Mouse (Mus musculus) lung, embryonic 16.5 days (tissue): Measurements from ENCODE around the gene Slc44a5. TPM values are rescaled to one million over a fixed set of nuclear protein-coding genes. Genes with fewer than 3 reads are reported as not detected.

Experiments used
- ATAC-seq: fragments of 200-750 bp; cut with Nextera tagmentation; 2 replicates; pipeline ENCODE4 v1.8.0; 2017; ENCODE audit warnings: low read depth, mild to moderate bottlenecking, moderate library complexity
- H3K27ac ChIP-seq: fragments of 300-500 bp; sonication (generic); 2 replicates; pipeline ENCODE4 v1.5.1; 2014; ENCODE audit warnings: mild to moderate bottlenecking, control low read depth, low read length
- H3K27me3 ChIP-seq: fragments of 300-500 bp; sonication (generic); 2 replicates; pipeline ENCODE4 v1.6.1; 2014; ENCODE audit warnings: low read depth, low read length, mixed read lengths; ENCODE audit not compliant: control insufficient read depth, insufficient read depth
- H3K36me3 ChIP-seq: fragments of 300-500 bp; sonication (generic); 2 replicates; pipeline ENCODE4 v1.6.1; 2014; ENCODE audit warnings: low read length; ENCODE audit not compliant: control insufficient read depth, insufficient read depth
- H3K4me1 ChIP-seq: fragments of 300-500 bp; sonication (generic); replicated peaks from 2 replicates; pipeline ENCODE4 v1.6.1; 2014; ENCODE audit warnings: low read length, mixed read lengths; ENCODE audit not compliant: control insufficient read depth, insufficient read depth
- H3K4me2 ChIP-seq: fragments of 300-500 bp; sonication (generic); 2 replicates; pipeline ENCODE4 v1.6.1; 2014; ENCODE audit warnings: low read depth, low read length, control low read depth
- H3K4me3 ChIP-seq: fragments of 300-500 bp; sonication (generic); 2 replicates; pipeline ENCODE4 v1.5.1; 2014; ENCODE audit warnings: mild to moderate bottlenecking, low read length, control low read depth
- H3K9ac ChIP-seq: fragments of 300-500 bp; sonication (generic); 2 replicates; pipeline ENCODE4 v1.6.1; 2014; ENCODE audit warnings: low read length, control low read depth
- H3K9me3 ChIP-seq: fragments of 300-500 bp; sonication (generic); 2 replicates; pipeline ENCODE4 v1.6.1; 2016; ENCODE audit warnings: low read length; ENCODE audit not compliant: control insufficient read depth
- WGBS: fragments of 180-500 bp; shearing (Covaris S2); extraction: QIAGEN DNeasy Blood & Tissue Kit; methylation state at CpG from one replicate; pipeline ENCODE4 v1.1.7; 2014; 5-methylcytosine and 5-hydroxymethylcytosine counted together
- polyA plus RNA-seq: library from polyadenylated mRNA; unstranded; fragments of >200 nt; fragmentation: Nextera tagmentation; extraction: Ambion mirVana; gene quantifications from 2 replicates; pipeline ENCODE4 v1.2.1, GENCODE M21; 2015

The Slc44a5 gene
- polyA plus RNA-seq, 1 experiment from 2014 or later: 0.39 TPM

GRCm38 (mm10) chr3:154081687-154082086, 108.5 kb downstream of the Slc44a5 start:
- H3K9me3 ChIP-seq: no peaks in the 10 kb centered on the region
- no peak overlapping the region for H3K27ac ChIP-seq
- no peak overlapping the region for H3K4me2 ChIP-seq
- no peaks in the 10 kb centered on the region for H3K27me3 ChIP-seq
- H3K9ac ChIP-seq: no peak overlapping the region
- no peaks in the 10 kb centered on the region for H3K36me3 ChIP-seq
- ATAC-seq: peak; percentile 41; the same call in 1 of the 2 replicates
- no peaks in the 10 kb centered on the region for H3K4me1 ChIP-seq
- no peak overlapping the region for H3K4me3 ChIP-seq
- 61% methylated on average over 12 of the region's 12 CpGs for WGBS

- no peak for ATAC-seq
- Histone ChIP-seq H3K9me3 (no peaks in the 10 kb centered on the region), H3K4me1 (no peaks in the 10 kb centered on the region), H3K27ac (no peak overlapping the region), H3K4me3 (no peak overlapping the region), H3K4me2 (no peak overlapping the region), H3K9ac (no peak overlapping the region), H3K36me3 (no peaks in the 10 kb centered on the region), H3K27me3 (no peaks in the 10 kb centered on the region)
- WGBS: 52% methylated on average over 9 of the region's 9 CpGs
Measured at GRCm38 (mm10) chr3:154082241-154082640, 109.0 kb downstream of the Slc44a5 start.

- ATAC-seq: no peak
- WGBS: 69% methylated on average over 7 of the region's 7 CpGs
- H3K9ac ChIP-seq: no peak overlapping the region
- no peak overlapping the region for H3K4me2 ChIP-seq
- no peaks in the 10 kb centered on the region for H3K4me1 ChIP-seq
- no peaks in the 10 kb centered on the region for H3K36me3 ChIP-seq
- no peak overlapping the region for H3K4me3 ChIP-seq
- H3K27me3 ChIP-seq: no peaks in the 10 kb centered on the region
- H3K9me3 ChIP-seq: no peaks in the 10 kb centered on the region
- H3K27ac ChIP-seq: no peak overlapping the region
Measured at GRCm38 (mm10) chr3:154082961-154083360, 109.7 kb downstream of the Slc44a5 start.

- WGBS: 61% methylated on average over 5 of the region's 5 CpGs
- Histone ChIP-seq H3K36me3 (no peaks in the 10 kb centered on the region), H3K4me1 (0 out of 2 replicates have a peak, but pooled peaks cover 7% of the 10 kb centered on the region), H3K4me3 (no peak overlapping the region), H3K27me3 (no peaks in the 10 kb centered on the region), H3K4me2 (no peak overlapping the region), H3K9me3 (no peaks in the 10 kb centered on the region), H3K27ac (no peak overlapping the region), H3K9ac (no peak overlapping the region)
- no peak for ATAC-seq
Measured at GRCm38 (mm10) chr3:154089996-154090395, 116.8 kb downstream of the Slc44a5 start.

- H3K27ac ChIP-seq: peak overlapping the region; percentile 24; the same call in 1 of the 2 replicates
- 46% methylated on average over 15 of the region's 15 CpGs for WGBS
Measured at GRCm38 (mm10) chr3:154091468-154092338, 118.5 kb downstream of the Slc44a5 start.

GRCm38 (mm10) chr3:154092466-154092865, 119.2 kb downstream of the Slc44a5 start:
- Histone ChIP-seq H3K9ac (no peak overlapping the region), H3K4me1 (0 out of 2 replicates have a peak, but pooled peaks cover 7% of the 10 kb centered on the region), H3K4me3 (peak overlapping the region; percentile 18; the same call in 1 of the 2 replicates), H3K36me3 (no peaks in the 10 kb centered on the region), H3K9me3 (no peaks in the 10 kb centered on the region), H3K4me2 (peak overlapping the region; percentile 47), H3K27ac (no peak overlapping the region), H3K27me3 (no peaks in the 10 kb centered on the region)
- WGBS: 24% methylated on average over 7 of the region's 7 CpGs
- ATAC-seq: peak; percentile 94

More at GRCm38 (mm10) chr3:154091468-154092338, 118.5 kb downstream of the Slc44a5 start:
- H3K9me3 ChIP-seq: no peaks in the 10 kb centered on the region
- no peaks in the 10 kb centered on the region for H3K36me3 ChIP-seq
- H3K4me2 ChIP-seq: peak overlapping the region; percentile 47
- H3K27me3 ChIP-seq: no peaks in the 10 kb centered on the region
- no peak overlapping the region for H3K4me3 ChIP-seq
- ATAC-seq: peak; percentile 63
- H3K4me1 ChIP-seq: 0 out of 2 replicates have a peak, but pooled peaks cover 7% of the 10 kb centered on the region
- no peak overlapping the region for H3K9ac ChIP-seq

GRCm38 (mm10) chr3:154093745-154094322, 120.6 kb downstream of the Slc44a5 start:
- no peaks in the 10 kb centered on the region for H3K9me3 ChIP-seq
- no peak for ATAC-seq
- H3K9ac ChIP-seq: no peak overlapping the region
- WGBS: 57% methylated on average over 8 of the region's 8 CpGs
- no peaks in the 10 kb centered on the region for H3K36me3 ChIP-seq
- no peak overlapping the region for H3K4me2 ChIP-seq
- H3K4me1 ChIP-seq: 0 out of 2 replicates have a peak, but pooled peaks cover 7% of the 10 kb centered on the region
- H3K27me3 ChIP-seq: no peaks in the 10 kb centered on the region
- H3K27ac ChIP-seq: no peak overlapping the region
- H3K4me3 ChIP-seq: no peak overlapping the region

- 73% methylated on average over 9 of the region's 9 CpGs for WGBS
- Histone ChIP-seq H3K4me1 (no peaks in the 10 kb centered on the region), H3K4me2 (no peak overlapping the region), H3K9ac (no peak overlapping the region), H3K9me3 (no peaks in the 10 kb centered on the region), H3K36me3 (no peaks in the 10 kb centered on the region), H3K27me3 (no peaks in the 10 kb centered on the region), H3K27ac (no peak overlapping the region), H3K4me3 (no peak overlapping the region)
- ATAC-seq: no peak
Measured at GRCm38 (mm10) chr3:154101671-154102070, 128.4 kb downstream of the Slc44a5 start.

- H3K9me3 ChIP-seq: no peaks in the 10 kb centered on the region
- no peak overlapping the region for H3K4me3 ChIP-seq
- H3K4me2 ChIP-seq: no peak overlapping the region
- no peak overlapping the region for H3K27ac ChIP-seq
- no peak overlapping the region for H3K9ac ChIP-seq
- no peak for ATAC-seq
- no peaks in the 10 kb centered on the region for H3K36me3 ChIP-seq
- no peaks in the 10 kb centered on the region for H3K27me3 ChIP-seq
- no peaks in the 10 kb centered on the region for H3K4me1 ChIP-seq
- WGBS: 52% methylated on average over 5 of the region's 5 CpGs
Measured at GRCm38 (mm10) chr3:154110528-154110927, 137.3 kb downstream of the Slc44a5 start.
